Mouse (Mus musculus): ENCODE measurements at regions not wholly inside any gene's neighbourhood (a gene's known extent, or its start where the extent isn't known, plus 50 kb on each side); places are given as distances from the start of the nearest gene placed in this dataset.
A peak's percentile ranks its signal among the peaks of the same experiment; 100 is the strongest.

DNA sequence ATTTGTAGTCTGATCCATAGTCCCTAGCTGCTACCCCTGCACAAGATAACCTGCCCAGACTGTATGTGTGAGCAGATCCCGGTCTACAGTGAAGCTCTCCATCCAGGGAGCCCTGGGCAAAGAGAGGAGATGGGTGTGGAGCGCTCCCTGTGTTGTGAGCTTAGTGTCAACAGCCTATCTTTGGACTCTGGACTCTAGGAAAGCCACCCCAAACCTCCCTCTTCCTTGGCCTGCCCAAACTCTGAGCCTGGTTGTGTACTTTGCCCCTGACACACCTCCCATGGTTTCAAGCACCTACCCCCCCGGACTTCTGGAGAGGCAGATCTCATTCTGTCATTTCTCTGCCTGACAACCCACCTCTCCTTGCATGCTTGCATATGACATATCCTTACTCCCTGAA, 110.9 kb upstream of the Haao start:
- no peaks in the 10 kb centered on the region for H3K36me3 ChIP-seq (ENCODE audit: control insufficient read depth, insufficient read depth, low read length)
- H3K4me1 ChIP-seq (ENCODE audit: control insufficient read depth, insufficient read depth, low read length) = peaks cover 65% of the 10 kb centered on the region
- peak overlapping the region; percentile 65 for H3K27ac ChIP-seq (ENCODE audit: insufficient read depth, low read depth, low read length)
- peak; percentile 93 for DNase-seq
- no peaks in the 10 kb centered on the region for H3K27me3 ChIP-seq (replicated peaks; ENCODE audit: control insufficient read depth, insufficient read depth, low read length)
- 54% methylated on average over 3 of the region's 3 CpGs for WGBS
- TF ChIP-seq CTCF (conservative IDR thresholded peaks at IDR 0.05; ENCODE audit: insufficient read depth, insufficient read length, low read depth, low read length) (no peak), POLR2A (IDR thresholded peaks at IDR 0.05; ENCODE audit: low read depth, low read length) (no peak)
- H3K4me3 ChIP-seq (ENCODE audit: insufficient read depth, low read depth, low read length) = no peak overlapping the region

DNA sequence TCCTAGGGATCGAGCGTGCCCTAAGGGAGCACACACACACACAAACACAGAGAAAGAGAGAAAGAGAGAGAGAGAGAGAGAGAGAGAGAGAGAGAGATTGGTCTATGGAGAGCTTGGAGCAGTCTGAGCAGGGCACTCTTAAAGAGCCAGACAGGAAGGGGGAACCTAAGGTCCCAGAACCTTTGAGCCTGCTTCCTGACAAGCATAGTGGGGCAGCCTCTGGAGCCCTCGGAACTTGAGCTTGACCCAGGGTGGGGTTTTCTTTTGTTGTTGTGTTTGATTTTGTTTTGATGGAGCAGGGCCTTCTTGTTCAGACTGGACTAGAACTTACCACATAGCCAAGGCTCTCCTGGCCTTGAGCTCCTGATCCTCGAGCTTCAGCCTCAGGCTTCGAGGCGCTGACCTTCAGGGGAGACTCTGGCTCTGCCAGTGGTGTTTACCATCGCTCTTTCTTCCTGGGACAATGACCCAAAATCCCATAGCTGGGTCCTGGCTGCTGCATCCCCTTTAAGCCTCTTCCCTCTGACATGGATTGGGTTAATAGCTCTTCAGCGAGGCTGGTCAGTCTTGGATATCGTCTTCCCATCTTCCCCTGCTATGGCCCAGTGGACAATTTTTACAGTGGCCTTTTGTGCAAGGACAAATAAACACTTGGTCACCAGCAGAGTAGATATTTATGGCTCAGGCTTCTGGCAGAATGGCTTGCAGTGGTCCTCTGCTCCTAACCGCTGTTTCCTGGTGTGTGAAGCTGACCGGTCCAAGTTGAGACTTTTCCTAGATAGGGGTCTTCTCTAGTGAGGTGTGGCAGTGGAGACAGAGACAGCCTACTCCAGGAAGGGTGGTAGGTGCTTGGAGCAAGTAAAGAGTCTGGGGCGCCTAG, 110.1 kb upstream of the Haao start:
- TF ChIP-seq POLR2A (IDR thresholded peaks at IDR 0.05; ENCODE audit: low read depth, low read length) (no peak), CTCF (conservative IDR thresholded peaks at IDR 0.05; ENCODE audit: insufficient read depth, insufficient read length, low read depth, low read length) (no peak)
- Histone ChIP-seq H3K4me1 (ENCODE audit: control insufficient read depth, insufficient read depth, low read length) (peaks cover 72% of the 10 kb centered on the region), H3K4me3 (ENCODE audit: insufficient read depth, low read depth, low read length) (no peak overlapping the region), H3K27me3 (replicated peaks; ENCODE audit: control insufficient read depth, insufficient read depth, low read length) (no peaks in the 10 kb centered on the region), H3K36me3 (ENCODE audit: control insufficient read depth, insufficient read depth, low read length) (no peaks in the 10 kb centered on the region), H3K27ac (ENCODE audit: insufficient read depth, low read depth, low read length) (peak overlapping the region; percentile 65)
- WGBS = 40% methylated on average over 10 of the region's 12 CpGs
- DNase-seq = peak; percentile 47

DNA sequence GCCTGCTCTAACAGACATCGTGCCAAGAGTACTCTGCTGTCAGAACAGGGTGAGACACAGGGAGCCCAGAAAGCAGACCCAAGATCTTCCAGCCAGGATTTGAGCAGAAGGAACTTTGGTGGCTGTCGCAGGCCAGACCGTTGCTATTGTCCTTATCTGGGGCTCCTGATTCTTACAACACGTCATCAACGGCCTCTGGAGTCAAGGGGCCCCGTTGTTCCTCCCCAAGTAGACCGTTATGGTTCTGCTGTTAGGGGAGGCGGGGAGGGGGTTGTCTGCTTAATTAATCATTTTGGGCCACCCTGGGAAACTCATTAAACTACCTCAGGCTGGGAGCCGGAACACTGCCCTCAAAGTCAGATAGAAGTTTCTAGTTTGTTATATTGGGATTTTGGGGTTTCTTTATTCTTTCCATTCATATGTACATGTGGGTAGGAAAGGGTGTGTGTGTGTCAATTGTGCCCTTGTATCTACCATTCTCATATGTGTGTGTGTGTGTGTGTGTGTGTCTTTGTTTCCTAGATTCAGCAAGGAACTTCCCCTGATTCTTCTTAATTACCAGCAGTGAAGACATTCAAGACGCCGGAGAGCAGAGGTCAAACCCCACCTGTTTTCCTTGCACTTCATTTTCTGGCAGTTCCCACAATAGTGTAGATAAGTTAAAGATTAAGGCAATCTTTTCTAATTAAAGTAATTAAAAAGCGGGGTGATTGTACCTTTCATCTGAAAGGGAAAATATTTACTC, 109.2 kb upstream of the Haao start:
- peaks cover 72% of the 10 kb centered on the region for H3K4me1 ChIP-seq (ENCODE audit: control insufficient read depth, insufficient read depth, low read length)
- peak; percentile 78 for DNase-seq
- peak overlapping the region; percentile 89 for H3K27ac ChIP-seq (ENCODE audit: insufficient read depth, low read depth, low read length)
- no peaks in the 10 kb centered on the region for H3K36me3 ChIP-seq (ENCODE audit: control insufficient read depth, insufficient read depth, low read length)
- no peak overlapping the region for H3K4me3 ChIP-seq (ENCODE audit: insufficient read depth, low read depth, low read length)
- 47% methylated on average over 12 of the region's 12 CpGs for WGBS
- TF ChIP-seq POLR2A (IDR thresholded peaks at IDR 0.05; ENCODE audit: low read depth, low read length) (no peak), CTCF (conservative IDR thresholded peaks at IDR 0.05; ENCODE audit: insufficient read depth, insufficient read length, low read depth, low read length) (no peak)
- H3K27me3 ChIP-seq (replicated peaks; ENCODE audit: control insufficient read depth, insufficient read depth, low read length) = no peaks in the 10 kb centered on the region

DNA sequence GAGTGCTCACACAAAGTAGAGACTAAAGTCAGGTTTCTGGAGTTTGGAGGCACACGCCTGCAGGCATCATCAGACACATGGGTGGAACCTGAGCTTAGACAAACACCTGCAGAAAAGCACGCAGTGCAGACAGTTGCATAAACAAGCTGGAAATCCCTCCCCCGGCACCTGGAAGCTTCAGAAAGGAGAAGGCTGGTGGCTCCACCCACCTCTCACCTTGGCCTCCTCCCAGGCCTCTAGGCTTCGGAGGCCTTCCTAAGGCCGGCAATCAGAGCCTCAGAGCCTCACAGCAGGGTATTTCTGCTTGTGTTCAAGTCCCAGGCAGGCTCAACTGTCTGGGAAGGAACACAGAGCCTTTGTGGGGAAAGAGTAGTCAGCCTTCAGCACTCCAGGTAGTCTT, 108.2 kb upstream of the Haao start:
- DNase-seq = peak; percentile 91
- no peak for TF ChIP-seq CTCF (conservative IDR thresholded peaks at IDR 0.05; ENCODE audit: insufficient read depth, insufficient read length, low read depth, low read length)
- TF ChIP-seq POLR2A (IDR thresholded peaks at IDR 0.05; ENCODE audit: low read depth, low read length) = no peak
- Histone ChIP-seq H3K27ac (ENCODE audit: insufficient read depth, low read depth, low read length) (peak overlapping the region; percentile 89), H3K4me3 (ENCODE audit: insufficient read depth, low read depth, low read length) (no peak overlapping the region), H3K36me3 (ENCODE audit: control insufficient read depth, insufficient read depth, low read length) (no peaks in the 10 kb centered on the region), H3K4me1 (ENCODE audit: control insufficient read depth, insufficient read depth, low read length) (peaks cover 70% of the 10 kb centered on the region), H3K27me3 (replicated peaks; ENCODE audit: control insufficient read depth, insufficient read depth, low read length) (no peaks in the 10 kb centered on the region)
- 34% methylated on average over 5 of the region's 5 CpGs for WGBS

DNA sequence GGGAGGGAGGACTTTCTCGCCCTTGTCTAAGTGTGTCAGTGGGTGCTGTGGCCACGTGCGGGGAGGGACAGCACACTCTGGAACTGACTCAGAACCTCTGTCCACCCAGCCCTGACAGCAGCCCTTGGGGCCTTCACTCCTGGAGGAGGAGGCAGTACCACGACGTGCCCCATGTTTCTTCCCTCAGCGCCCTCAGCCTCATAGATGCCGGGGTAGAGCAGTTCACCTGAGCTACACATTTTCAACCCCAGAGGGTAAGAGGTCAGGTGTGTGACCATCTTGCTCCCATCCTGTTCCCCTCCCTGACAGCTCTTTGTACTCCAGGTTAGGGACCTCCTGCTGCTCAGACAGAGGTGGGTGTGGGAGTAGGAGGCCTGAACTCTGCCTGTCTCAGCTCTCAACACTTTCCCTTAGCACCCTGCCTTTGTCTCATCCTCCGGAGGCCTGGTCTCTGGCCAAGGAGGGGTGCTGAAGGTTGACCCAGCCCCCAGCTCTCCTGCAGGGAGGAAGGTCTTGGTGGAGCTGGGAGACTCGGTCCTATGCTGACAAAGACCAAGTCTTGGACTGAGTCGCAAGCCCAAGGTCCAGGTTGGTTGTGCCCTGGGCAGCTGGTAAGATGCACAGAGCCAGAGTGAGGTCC, 107.4 kb upstream of the Haao start:
- no peaks in the 10 kb centered on the region for H3K27me3 ChIP-seq (replicated peaks; ENCODE audit: control insufficient read depth, insufficient read depth, low read length)
- TF ChIP-seq CTCF (conservative IDR thresholded peaks at IDR 0.05; ENCODE audit: insufficient read depth, insufficient read length, low read depth, low read length) = no peak
- TF ChIP-seq POLR2A (IDR thresholded peaks at IDR 0.05; ENCODE audit: low read depth, low read length) = no peak
- no peaks in the 10 kb centered on the region for H3K36me3 ChIP-seq (ENCODE audit: control insufficient read depth, insufficient read depth, low read length)
- DNase-seq = peak; percentile 79
- WGBS = 30% methylated on average over 10 of the region's 10 CpGs
- H3K4me3 ChIP-seq (ENCODE audit: insufficient read depth, low read depth, low read length) = no peak overlapping the region
- H3K27ac ChIP-seq (ENCODE audit: insufficient read depth, low read depth, low read length) = peak overlapping the region; percentile 89
- H3K4me1 ChIP-seq (ENCODE audit: control insufficient read depth, insufficient read depth, low read length) = peaks cover 62% of the 10 kb centered on the region

GRCm38 (mm10) chr17:83954291-83955057, 106.7 kb upstream of the Haao start:
- no peaks in the 10 kb centered on the region for H3K27me3 ChIP-seq (replicated peaks; ENCODE audit: control insufficient read depth, insufficient read depth, low read length)
- H3K36me3 ChIP-seq (ENCODE audit: control insufficient read depth, insufficient read depth, low read length) = no peaks in the 10 kb centered on the region
- H3K27ac ChIP-seq (ENCODE audit: insufficient read depth, low read depth, low read length) = peak overlapping the region; percentile 96
- H3K4me3 ChIP-seq (ENCODE audit: insufficient read depth, low read depth, low read length) = no peak overlapping the region
- peaks cover 56% of the 10 kb centered on the region for H3K4me1 ChIP-seq (ENCODE audit: control insufficient read depth, insufficient read depth, low read length)
- 13% methylated on average over 16 of the region's 16 CpGs for WGBS
- TF ChIP-seq CTCF (conservative IDR thresholded peaks at IDR 0.05; ENCODE audit: insufficient read depth, insufficient read length, low read depth, low read length) (no peak), POLR2A (IDR thresholded peaks at IDR 0.05; ENCODE audit: low read depth, low read length) (no peak)
- peak; percentile 93 for DNase-seq
